14 mouse cellular contexts compared by ENCODE assay signal in genomic region chr14:75776637-75777036, GRCm38 (mm10).
"Had no signal": no experiment of that assay in that cellular context is flagged by ENCODE, and none has a peak within 500 bp of the region (broad histone marks: within the 10 kb centered on the region; RNA-seq: fewer than 3 reads in every experiment).

No protein-coding gene starts in this region.

- H3K4me1 ChIP-seq: limb, embryonic 13.5 days; midbrain, embryonic 15.5 days; neural tube, embryonic 12.5 days had no signal

- H3K36me3 ChIP-seq: midbrain, embryonic 15.5 days had no signal

- ATAC-seq: hindbrain, postnatal 0 days; liver, embryonic 12.5 days; midbrain, embryonic 15.5 days had no signal

- H3K27me3 ChIP-seq: limb, embryonic 13.5 days; liver, embryonic 12.5 days; midbrain, embryonic 15.5 days; neural tube, embryonic 12.5 days had no signal

- DNase-seq: left cerebral cortex, postnatal 4 days; lung, embryonic 14.5 days; lung, postnatal 10 days; lung, postnatal 4 days; right cerebral cortex, postnatal 4 days; spleen, adult 18-20 months; thymus, adult 2 months; thymus, postnatal 25 days had no signal

- H3K27ac ChIP-seq: hindbrain, postnatal 0 days; layer of hippocampus, adult 2 months; limb, embryonic 13.5 days; liver, embryonic 12.5 days; midbrain, embryonic 15.5 days; neural tube, embryonic 12.5 days had no signal

- H3K4me3 ChIP-seq: layer of hippocampus, adult 2 months; limb, embryonic 13.5 days; liver, embryonic 12.5 days; midbrain, embryonic 15.5 days; neural tube, embryonic 12.5 days had no signal
